Mouse (Mus musculus) heart, embryonic 14.5 days (tissue): ENCODE results near the gene Rad51b. TPM values are rescaled to one million over a fixed set of nuclear protein-coding genes. Genes with fewer than 3 reads are reported as not detected.

Experiments
- ATAC-seq: fragments of 200-750 bp; cut with Nextera tagmentation; 2 replicates; pipeline ENCODE4 v1.8.0; 2017; ENCODE audit warnings: low read depth, moderate TSS enrichment; ENCODE audit not compliant: insufficient number of reproducible peaks, insufficient read depth, low FRiP score
- H3K27ac ChIP-seq, 2 experiments: fragments of 200-500 bp in 1 of 2; fragments of 300-500 bp in 1 of 2; sonication (generic) in 1 of 2; replicated peaks in 1 of 2; 2 replicates each; pipeline ENCODE4 v1.5.1; 2012 to 2014; ENCODE audit warnings: low read depth in 2 of 2, low read length in 2 of 2, control low read depth in 1 of 2, mild to moderate bottlenecking in 1 of 2, mixed read lengths in 1 of 2; ENCODE audit not compliant: control insufficient read depth in 1 of 2, insufficient read depth in 1 of 2
- H3K27me3 ChIP-seq: fragments of 300-500 bp; sonication (generic); 2 replicates; pipeline ENCODE4 v1.6.1; 2014; ENCODE audit warnings: mild to moderate bottlenecking, low read length, control low read depth; ENCODE audit not compliant: control insufficient read depth, insufficient read depth
- H3K36me3 ChIP-seq: fragments of 300-500 bp; sonication (generic); 2 replicates; pipeline ENCODE4 v1.6.1; 2014; ENCODE audit warnings: mild to moderate bottlenecking, control low read depth, low read length, mixed read lengths; ENCODE audit not compliant: control insufficient read depth, insufficient read depth
- H3K4me1 ChIP-seq, 2 experiments: fragments of 200-500 bp in 1 of 2; fragments of 300-500 bp in 1 of 2; sonication (generic) in 1 of 2; 2 replicates each; pipeline ENCODE4 v1.6.1; 2012 to 2014; ENCODE audit warnings: low read length in 2 of 2, control low read depth in 1 of 2, mixed read lengths in 1 of 2; ENCODE audit not compliant: control insufficient read depth in 2 of 2, insufficient read depth in 2 of 2
- H3K4me2 ChIP-seq: fragments of 300-500 bp; sonication (generic); 2 replicates; pipeline ENCODE4 v1.6.1; 2014; ENCODE audit warnings: mild to moderate bottlenecking, low read length
- H3K4me3 ChIP-seq, 2 experiments: fragments of 200-500 bp in 1 of 2; fragments of 300-500 bp in 1 of 2; sonication (generic) in 1 of 2; 2 replicates each; pipeline ENCODE4 v1.5.1; 2012 to 2014; ENCODE audit warnings: low read length in 2 of 2, mild to moderate bottlenecking in 2 of 2, control low read depth in 1 of 2, low read depth in 1 of 2, moderate library complexity in 1 of 2; ENCODE audit not compliant: control insufficient read depth in 1 of 2, insufficient read depth in 1 of 2
- H3K9ac ChIP-seq: fragments of 300-500 bp; sonication (generic); 2 replicates; pipeline ENCODE4 v1.6.1; 2014; ENCODE audit warnings: mild to moderate bottlenecking, low read length
- H3K9me3 ChIP-seq: fragments of 300-500 bp; sonication (generic); 2 replicates; pipeline ENCODE4 v1.6.1; 2016; ENCODE audit warnings: low read length, control low read depth; ENCODE audit not compliant: control insufficient read depth
- WGBS: fragments of 180-500 bp; shearing (Covaris S2); extraction: QIAGEN DNeasy Blood & Tissue Kit; methylation state at CpG from one replicate; pipeline ENCODE4 v1.1.7; 2014; 5-methylcytosine and 5-hydroxymethylcytosine counted together
- polyA plus RNA-seq: library from polyadenylated mRNA; unstranded; fragments of >200 nt; fragmentation: Nextera tagmentation; extraction: Ambion mirVana; gene quantifications from 2 replicates; pipeline ENCODE4 v1.2.1, GENCODE M21; 2014

Gene Rad51b
- polyA plus RNA-seq, 1 experiment from 2014 or later, result 4.2 TPM

GRCm38 (mm10) chr12:79490626-79491025 is 193.5 kb downstream of the Rad51b start:
- no peak overlapping the region for H3K4me3 ChIP-seq
- ATAC-seq, result no peak
- H3K27me3 ChIP-seq, result no peaks in the 10 kb centered on the region
- 75% methylated on average over 5 of the region's 5 CpGs for WGBS
- no peak overlapping the region for H3K4me2 ChIP-seq
- no peaks in the 10 kb centered on the region for H3K36me3 ChIP-seq
- H3K4me1 ChIP-seq, result peaks cover 0 to 6% of the 10 kb centered on the region in 2 experiments; a peak in 2 of 4 replicates
- H3K27ac ChIP-seq, result no peak overlapping the region
- peaks cover 5% of the 10 kb centered on the region; the same call in 1 of the 2 replicates for H3K9me3 ChIP-seq
- no peak overlapping the region for H3K9ac ChIP-seq

DNA sequence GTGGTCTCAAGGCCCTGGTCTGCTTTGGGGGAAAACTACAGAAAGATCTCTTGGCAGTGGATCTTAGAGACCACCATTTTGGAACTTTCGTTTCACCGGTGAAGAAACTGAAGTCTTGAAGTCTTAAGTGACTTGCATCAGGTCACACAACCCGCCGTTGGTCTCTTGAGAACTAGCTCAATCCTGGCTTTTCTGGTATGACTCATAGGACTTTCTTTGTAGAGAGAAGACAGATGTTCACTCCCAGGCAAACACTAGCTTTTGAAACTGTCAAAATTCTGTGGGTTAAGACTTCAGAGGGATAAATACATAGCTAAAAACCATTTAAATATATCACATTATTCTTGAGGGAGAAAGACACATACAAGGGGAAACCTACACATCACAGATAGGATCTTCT is 195.1 kb downstream of the Rad51b start:
- Histone ChIP-seq H3K9me3 (peaks cover 5% of the 10 kb centered on the region; the same call in 1 of the 2 replicates), H3K4me1 (peaks cover 0 to 6% of the 10 kb centered on the region in 2 experiments; a peak in 2 of 4 replicates), H3K36me3 (no peaks in the 10 kb centered on the region), H3K27me3 (no peaks in the 10 kb centered on the region), H3K27ac (no peak overlapping the region), H3K4me3 (no peak overlapping the region), H3K4me2 (no peak overlapping the region), H3K9ac (no peak overlapping the region)
- ATAC-seq, result no peak
- WGBS, result 87% methylated on average over 4 of the region's 4 CpGs

- 84% methylated on average over 4 of the region's 4 CpGs for WGBS
- Histone ChIP-seq H3K27ac (no peak overlapping the region), H3K4me2 (no peak overlapping the region), H3K4me3 (no peak overlapping the region), H3K27me3 (no peaks in the 10 kb centered on the region), H3K4me1 (peaks cover 0 to 6% of the 10 kb centered on the region in 2 experiments; a peak in 2 of 4 replicates), H3K36me3 (no peaks in the 10 kb centered on the region), H3K9me3 (peaks cover 2% of the 10 kb centered on the region; the same call in 1 of the 2 replicates), H3K9ac (no peak overlapping the region)
- ATAC-seq, result no peak
Measured at GRCm38 (mm10) chr12:79492613-79493012, 195.5 kb downstream of the Rad51b start.

DNA sequence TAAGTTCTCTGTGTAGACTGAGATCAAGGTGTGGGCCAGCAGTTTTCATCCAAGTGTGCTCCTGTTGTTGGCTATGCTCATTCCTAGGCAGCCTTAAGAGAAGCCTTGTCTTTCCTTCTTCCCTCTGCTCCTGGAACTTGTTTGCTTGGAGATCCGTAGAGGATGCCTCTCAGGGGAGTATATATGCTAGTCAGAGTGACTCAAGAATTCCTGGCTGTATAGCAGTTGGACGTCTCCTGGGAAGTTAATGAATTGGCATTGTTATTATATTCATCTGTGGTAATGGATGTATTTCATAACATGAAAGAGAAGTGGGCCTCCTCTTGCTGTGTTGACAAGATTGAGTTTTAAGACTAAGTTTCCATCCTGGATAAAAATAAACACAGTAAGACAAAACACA is 196.4 kb downstream of the Rad51b start:
- no peak for ATAC-seq
- Histone ChIP-seq H3K4me1 (peaks cover 0 to 5% of the 10 kb centered on the region in 2 experiments; a peak in 2 of 4 replicates), H3K4me3 (no peak overlapping the region), H3K9me3 (no peaks in the 10 kb centered on the region), H3K9ac (no peak overlapping the region), H3K36me3 (no peaks in the 10 kb centered on the region), H3K27ac (no peak overlapping the region), H3K4me2 (no peak overlapping the region), H3K27me3 (no peaks in the 10 kb centered on the region)
- 70% methylated on average over 2 of the region's 2 CpGs for WGBS

DNA sequence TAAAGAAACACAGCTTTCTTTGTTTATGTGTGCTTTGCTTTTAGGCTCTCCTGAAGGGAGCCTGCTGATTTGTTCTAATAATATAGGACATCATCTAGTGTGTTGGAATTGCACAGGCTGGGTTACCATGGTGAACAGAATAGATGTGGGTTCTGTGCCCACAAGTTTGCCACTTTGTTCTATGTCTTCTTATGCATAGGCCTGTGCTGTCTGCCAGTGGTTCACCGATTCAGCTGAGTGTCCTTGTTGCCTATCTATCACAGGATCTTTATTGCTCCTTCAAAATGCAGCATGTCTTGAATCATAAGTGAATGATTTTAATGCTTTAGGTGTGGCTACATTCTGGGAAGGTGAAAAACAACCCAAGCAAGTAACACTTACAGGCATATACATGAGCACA is 201.2 kb downstream of the Rad51b start:
- no peaks in the 10 kb centered on the region for H3K36me3 ChIP-seq
- no peaks in the 10 kb centered on the region for H3K9me3 ChIP-seq
- ATAC-seq, result no peak
- no peaks in the 10 kb centered on the region for H3K27me3 ChIP-seq
- no peak overlapping the region for H3K27ac ChIP-seq
- no peak overlapping the region for H3K9ac ChIP-seq
- no peak overlapping the region for H3K4me2 ChIP-seq
- WGBS, result 92% methylated on average over 1 of the region's 1 CpGs
- peaks cover 0 to 5% of the 10 kb centered on the region in 2 experiments; a peak in 3 of 4 replicates for H3K4me1 ChIP-seq
- H3K4me3 ChIP-seq, result no peak overlapping the region

DNA sequence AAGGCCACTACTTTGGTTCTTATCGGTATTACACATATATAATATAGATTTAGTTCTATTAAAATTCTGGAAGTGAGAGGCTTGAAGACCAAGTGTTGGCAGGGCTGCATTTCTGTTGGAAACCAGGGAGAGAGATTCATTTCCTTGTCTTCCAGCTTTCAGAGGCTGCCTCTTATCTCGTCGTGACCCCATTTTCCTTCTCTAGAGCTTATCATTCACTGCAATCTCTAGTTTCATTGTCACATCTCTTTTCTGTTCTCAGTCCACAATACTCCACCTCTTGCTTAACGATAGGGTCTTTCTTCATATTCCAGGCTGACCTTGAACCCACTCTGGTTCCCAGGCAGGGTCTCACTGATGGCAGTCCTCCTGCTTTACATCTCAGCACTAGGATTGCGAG is 202.7 kb downstream of the Rad51b start:
- WGBS, result 79% methylated on average over 5 of the region's 5 CpGs
- no peak overlapping the region for H3K27ac ChIP-seq

DNA sequence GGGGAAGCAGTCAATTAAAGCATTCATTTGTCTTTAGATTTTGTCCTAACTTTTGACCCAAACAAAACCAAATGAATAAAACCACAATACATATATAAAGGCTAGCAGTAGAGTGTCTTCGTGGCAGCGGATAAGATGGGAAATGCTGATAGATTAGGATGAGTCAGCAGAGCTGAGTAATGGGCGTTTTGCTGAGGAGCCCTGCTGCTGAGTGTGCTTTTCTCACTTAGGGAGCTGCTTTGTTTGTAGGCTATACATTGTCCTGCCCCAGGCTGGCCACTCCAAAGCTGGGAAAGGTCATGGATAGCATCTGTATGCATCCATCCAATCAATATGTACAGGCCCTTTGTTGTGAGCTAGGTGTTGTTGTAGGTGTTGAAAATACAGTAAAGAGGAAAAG is 204.8 kb downstream of the Rad51b start:
- Histone ChIP-seq H3K9me3 (no peaks in the 10 kb centered on the region), H3K36me3 (no peaks in the 10 kb centered on the region), H3K4me2 (no peak overlapping the region), H3K9ac (no peak overlapping the region), H3K4me1 (peaks cover 9 to 21% of the 10 kb centered on the region in 2 experiments), H3K27me3 (no peaks in the 10 kb centered on the region), H3K27ac (no peak overlapping the region), H3K4me3 (no peak overlapping the region)
- ATAC-seq, result no peak
- 62% methylated on average over 3 of the region's 3 CpGs for WGBS

More for the DNA sequence above, 202.7 kb downstream of the Rad51b start:
- no peak overlapping the region for H3K4me2 ChIP-seq
- no peak overlapping the region for H3K9ac ChIP-seq
- no peaks in the 10 kb centered on the region for H3K36me3 ChIP-seq
- H3K4me1 ChIP-seq, result peaks cover 3 to 16% of the 10 kb centered on the region in 2 experiments
- H3K4me3 ChIP-seq, result no peak overlapping the region
- H3K9me3 ChIP-seq, result no peaks in the 10 kb centered on the region
- ATAC-seq, result no peak
- no peaks in the 10 kb centered on the region for H3K27me3 ChIP-seq
